Mouse (Mus musculus): ENCODE data around the gene Hoxb7. TPM values are rescaled to one million over a fixed set of nuclear protein-coding genes. Genes with fewer than 3 reads are reported as not detected.

Gene Hoxb7
- total RNA-seq, 2 experiments from 2014 or later: not detected

DNA sequence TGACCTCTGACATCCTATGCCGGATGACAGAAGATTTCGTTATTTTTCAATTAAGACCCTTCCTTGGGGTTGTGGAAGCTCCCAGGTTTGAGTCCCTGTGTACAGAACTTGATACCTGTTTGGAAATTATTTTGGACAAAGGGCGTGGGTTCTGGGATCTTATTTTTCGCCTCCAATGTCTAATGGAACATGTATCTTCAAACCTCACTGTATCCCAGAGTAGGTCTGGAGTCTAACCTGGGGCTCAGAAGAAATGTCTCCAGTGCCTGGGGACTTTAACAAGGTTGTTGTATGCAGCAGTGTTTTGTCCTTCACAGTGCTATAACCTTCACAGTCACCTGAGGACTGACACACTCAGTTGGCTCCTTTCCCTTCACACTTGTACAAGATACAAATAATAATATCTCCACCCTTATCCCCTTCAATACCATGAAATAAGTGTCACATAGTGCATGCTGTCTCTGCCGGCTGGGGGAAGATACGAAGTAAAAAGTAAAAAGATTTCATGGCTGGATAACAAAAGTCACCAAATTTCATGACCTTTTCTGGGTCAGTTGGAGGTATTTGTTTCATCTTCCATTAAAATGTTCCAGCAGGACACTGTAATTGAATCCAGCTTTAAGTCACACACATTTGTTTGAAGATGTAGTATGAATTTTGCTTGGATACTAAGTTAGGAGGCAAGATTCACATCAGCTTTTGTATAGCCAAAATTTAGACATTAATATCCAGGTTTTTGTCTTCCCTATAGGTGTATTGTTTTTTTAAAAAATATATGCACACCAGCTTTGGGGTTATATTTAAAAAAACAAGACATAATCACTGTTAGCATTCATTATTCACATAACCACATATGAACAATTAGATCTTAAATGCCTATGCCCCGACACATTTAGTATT lies 19.2 kb upstream of the Hoxb7 start:
- no peak for DNase-seq
- intact Hi-C loops (cut with DNase I): no loop called here

DNA sequence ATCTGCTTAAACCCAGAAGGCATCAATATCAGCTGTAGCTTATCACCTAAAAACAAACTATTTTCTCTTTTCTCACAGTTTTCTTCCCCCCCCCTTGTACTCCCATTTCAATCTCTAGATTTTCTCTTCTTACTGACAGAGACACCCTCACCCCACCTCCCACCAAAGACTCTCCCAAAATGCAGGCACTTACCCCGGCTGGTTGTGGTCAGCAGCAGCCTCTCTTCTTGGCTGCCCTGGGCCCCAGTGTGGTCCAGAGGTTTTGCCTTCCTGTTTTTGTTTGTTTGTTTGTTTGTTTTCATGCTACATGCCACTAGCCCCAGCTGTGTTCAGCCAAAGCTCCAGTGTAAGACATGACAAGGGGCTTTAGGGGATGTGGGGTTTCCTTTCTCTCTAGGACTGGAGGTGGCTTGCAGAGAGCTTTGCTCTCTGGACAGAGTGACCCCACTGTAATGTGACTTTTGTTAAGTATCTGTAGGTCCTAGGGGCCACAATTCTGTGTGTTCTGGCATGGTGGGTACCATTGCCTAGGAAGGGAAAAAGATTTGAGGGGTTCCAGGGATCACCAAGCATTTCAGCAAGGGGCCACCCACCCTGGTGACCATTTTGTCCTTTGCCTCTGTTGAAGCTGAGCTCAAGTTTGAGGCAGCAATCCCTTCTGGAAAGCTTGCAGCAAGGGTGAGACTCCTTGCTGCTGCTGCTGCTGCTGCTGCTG lies 18.2 kb upstream of the Hoxb7 start:
- no peak for DNase-seq
- intact Hi-C loops (cut with DNase I): no loop called here

DNA sequence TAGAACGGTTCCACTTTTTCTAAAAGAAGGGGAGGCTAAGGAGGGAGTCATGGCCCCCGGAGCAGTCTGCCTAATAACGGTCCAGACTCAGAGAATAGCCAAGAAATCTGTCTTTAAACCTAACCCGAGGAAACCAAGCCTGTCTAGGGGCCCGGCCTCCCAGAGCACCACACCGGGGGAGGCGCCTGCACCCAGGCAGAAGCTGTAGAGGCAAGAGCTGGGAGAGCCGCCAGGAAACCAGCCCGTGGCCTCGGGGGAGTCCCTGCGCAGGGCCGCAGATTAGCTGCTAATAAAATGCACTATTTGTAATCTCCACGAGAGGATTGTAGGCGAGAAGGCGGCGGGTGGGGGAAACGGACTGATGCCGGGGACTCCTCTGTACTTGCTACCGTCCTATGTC lies 16.6 kb upstream of the Hoxb7 start:
- no peak for DNase-seq
- intact Hi-C loops (cut with DNase I): loop anchor here (10.0 kb wide), 1 partner anchor 265 kb away; the partner anchor contains the start of gene Igf2bp1

DNA sequence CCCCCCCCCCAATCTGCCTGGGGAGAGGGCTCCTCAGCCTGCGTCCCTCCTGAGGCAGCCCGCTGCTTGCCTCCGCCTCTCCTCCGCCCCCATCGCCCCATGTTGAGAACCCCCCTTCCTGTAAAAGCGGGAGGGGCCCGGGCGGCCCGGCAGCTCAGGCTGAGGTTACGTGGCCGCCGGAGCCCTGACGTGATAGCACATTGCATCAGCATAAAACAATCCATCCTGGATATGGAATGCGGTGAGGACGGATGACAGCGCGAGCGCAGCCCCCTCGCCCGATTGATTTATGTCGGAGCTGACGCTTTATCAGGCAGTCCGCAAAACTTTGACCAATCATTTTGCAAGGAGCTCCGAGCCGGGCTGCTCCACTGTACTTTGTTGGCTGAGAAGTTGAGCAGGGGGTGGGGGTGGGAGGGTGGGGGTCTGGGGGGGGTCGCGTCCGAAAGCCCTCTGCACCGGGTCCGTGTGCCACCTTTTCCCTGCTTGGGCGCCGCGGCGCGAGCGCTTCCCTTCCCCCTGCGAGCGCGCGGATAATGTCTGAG lies 15.4 kb upstream of the Hoxb7 start, which contains the start of gene Hoxb9:
Gene Hoxb9, plus strand, starts transcription at position 462 of the 545 bp plus-strand sequence.
- intact Hi-C loops (cut with DNase I): loop anchor here (10.0 kb wide), 1 partner anchor 266 kb away; the partner anchor contains the start of gene Igf2bp1
- DNase-seq: no peak

DNA sequence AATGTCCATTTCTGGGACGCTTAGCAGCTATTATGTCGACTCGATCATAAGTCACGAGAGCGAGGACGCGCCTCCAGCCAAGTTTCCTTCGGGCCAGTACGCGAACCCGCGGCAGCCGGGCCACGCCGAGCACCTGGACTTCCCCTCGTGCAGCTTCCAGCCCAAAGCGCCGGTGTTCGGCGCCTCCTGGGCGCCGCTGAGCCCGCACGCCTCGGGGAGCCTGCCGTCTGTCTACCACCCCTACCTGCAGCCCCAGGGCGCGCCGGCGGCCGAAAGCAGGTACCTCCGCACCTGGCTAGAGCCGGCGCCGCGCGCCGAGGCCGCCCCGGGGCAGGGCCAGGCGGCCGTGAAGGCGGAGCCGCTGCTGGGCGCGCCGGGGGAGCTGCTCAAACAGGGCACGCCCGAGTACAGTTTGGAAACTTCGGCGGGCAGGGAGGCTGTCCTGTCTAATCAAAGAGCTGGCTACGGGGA lies 14.8 kb upstream of the Hoxb7 start:
- DNase-seq: no peak
- intact Hi-C loops (cut with DNase I): loop anchor here (10.0 kb wide), 1 partner anchor 267 kb away; the partner anchor contains the start of gene Igf2bp1

DNA sequence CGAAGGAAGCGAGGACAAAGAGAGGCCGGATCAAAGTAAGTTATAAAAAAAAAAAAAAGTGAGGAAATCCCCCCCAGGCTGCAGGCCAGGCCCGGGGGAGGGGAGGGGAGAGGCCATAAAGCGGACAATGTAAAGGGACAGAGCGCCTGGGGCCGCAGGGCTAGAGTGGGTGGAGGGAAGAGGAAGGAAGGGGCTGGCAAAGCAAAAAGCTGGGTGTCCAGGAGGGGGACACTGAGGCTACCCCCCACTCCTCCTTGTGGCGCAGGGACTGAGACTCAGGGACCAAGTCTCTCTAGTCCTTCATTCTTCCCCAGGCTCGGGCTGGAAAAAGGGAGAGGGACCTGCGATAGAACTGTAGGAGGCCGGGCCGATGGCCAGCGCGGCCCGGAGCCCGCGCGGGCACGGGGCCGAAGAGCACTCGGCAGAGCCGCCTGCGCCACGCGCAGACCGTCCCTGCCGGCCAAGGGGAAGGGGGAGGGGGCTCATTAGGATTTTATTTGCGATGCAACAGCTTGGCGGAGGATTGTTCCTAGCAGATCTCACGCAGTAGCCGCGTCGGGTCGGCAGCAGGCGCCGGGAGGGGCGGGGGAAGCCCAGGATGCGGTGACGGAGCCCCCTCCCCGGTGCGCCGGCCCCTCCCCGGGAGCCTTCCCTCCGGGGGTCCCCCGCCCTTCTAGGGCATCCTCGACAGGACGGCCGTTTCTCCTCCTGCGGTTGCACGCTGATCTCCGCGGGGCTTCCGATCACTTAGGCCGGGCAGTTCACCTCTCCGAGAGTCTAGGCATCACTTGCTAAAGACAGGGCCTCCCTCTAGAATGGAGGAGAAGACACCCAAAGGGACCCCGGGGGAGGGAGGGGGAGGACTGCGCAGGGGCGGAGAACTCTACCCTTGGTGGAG lies 14.2 kb upstream of the Hoxb7 start:
- no peak for DNase-seq
- intact Hi-C loops (cut with DNase I): loop anchor here (10.0 kb wide), 1 partner anchor 267 kb away; the partner anchor contains the start of gene Igf2bp1

DNA sequence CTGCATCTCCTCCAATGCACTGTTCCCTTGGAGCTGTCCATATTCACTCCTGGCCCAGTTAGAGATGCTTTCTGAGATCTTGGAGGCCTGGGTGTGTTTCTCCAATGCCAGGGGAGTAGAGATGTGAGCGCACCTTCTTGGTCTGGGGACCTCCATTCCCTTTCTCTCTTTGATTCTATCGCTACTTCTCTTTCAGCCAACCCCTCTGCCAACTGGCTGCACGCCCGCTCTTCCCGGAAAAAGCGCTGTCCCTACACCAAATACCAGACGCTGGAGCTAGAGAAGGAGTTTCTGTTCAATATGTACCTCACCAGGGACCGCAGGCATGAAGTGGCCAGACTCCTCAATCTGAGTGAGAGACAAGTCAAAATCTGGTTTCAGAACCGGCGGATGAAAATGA lies 12.0 kb upstream of the Hoxb7 start:
- no peak for DNase-seq
- intact Hi-C loops (cut with DNase I): loop anchor here (10.0 kb wide), 1 partner anchor 270 kb away; the partner anchor contains the start of gene Igf2bp1

DNA sequence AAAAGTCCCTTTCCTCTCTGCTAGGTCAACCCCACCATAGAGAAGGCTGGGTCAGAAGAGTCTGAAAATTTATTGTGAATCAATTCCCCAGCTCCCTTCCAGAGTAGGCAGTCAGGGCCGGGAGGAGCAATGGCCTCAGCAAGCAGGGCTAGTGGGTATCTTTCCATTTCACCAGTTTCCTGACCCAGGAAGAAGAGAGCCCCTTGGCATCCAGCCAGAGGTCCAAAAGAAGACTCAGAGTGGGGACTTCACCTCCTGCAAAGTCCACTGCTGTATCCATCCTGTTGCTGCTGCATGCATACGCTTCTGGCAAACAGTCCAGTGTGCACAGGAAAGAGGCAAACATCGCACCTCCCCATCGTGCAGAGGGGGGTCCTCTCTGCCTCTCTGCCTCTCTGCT lies 10.5 kb upstream of the Hoxb7 start:
- DNase-seq: no peak
- intact Hi-C loops (cut with DNase I): loop anchor here (5.0 to 10.0 kb wide), 2 partner anchors 271 to 396 kb away; partner anchors contain the start of gene Igf2bp1

DNA sequence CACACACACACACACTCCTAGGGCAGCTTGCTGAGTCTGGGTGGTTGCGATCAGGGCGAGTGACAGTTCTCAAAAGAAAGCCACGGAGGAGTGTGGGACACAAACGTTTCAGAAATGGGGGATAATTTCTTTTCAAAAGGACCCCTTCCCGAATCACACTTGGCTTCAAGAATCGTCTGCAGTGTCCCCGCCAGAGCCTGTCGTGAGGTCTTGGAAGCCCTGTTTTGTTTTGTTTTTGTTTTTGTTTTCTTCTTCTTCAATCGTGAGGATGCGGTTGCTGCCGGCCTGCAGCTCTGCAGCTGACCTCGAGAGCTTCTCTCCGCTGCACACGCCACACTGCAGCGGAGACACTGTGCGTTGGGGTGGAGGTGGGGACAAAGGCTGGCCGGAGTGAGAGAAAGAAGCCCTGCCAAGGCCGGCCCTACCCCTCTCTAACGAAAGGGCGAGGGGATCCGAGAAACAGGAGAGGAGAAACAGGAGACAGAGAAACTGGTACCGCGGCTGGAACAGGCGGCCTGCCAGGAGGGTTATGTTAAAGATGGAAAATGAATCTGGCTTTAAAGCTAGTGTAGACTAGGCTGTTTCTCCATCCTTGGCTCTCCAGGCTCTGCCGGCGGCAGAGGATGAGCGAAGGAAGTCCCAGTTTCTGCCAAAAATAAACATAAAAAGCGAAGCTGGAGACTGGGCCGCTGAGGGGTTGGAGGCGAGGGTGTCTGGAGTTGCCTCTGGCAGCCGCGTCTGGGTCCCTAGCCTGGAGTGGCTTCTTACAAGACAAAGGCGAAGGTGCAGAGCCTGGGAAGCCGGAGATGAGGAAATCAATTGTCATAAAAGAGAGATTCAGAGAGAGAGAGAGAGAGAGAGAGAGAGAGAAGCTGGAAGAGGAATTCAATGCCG lies 9.0 kb upstream of the Hoxb7 start:
- no peak for DNase-seq
- intact Hi-C loops (cut with DNase I): loop anchor here (1.0 to 10.0 kb wide), 6 partner anchors 17 to 583 kb away; partner anchors contain the start of gene Igf2bp1

DNA sequence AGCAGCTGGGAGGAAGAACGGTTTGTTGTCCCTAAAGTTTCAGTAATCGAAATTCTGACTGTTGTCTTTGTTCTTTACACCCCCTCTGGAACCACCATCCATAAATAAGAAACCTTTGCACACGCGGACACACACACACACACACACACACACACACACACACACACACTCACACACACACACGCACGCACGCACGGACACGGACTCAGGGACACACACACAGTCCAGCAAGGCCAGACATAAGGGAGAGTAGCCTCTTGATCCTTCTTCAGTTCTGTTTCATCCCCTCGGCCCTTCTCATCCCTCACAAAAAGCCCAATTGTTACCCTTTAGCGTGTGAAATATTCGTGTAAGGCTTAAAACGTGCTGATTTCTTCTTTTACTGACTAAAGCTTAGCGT lies 8.1 kb upstream of the Hoxb7 start:
- DNase-seq: no peak
- intact Hi-C loops (cut with DNase I): loop anchor here (2.0 to 10.0 kb wide), 5 partner anchors 16 to 582 kb away; partner anchors contain the start of gene Igf2bp1

DNA sequence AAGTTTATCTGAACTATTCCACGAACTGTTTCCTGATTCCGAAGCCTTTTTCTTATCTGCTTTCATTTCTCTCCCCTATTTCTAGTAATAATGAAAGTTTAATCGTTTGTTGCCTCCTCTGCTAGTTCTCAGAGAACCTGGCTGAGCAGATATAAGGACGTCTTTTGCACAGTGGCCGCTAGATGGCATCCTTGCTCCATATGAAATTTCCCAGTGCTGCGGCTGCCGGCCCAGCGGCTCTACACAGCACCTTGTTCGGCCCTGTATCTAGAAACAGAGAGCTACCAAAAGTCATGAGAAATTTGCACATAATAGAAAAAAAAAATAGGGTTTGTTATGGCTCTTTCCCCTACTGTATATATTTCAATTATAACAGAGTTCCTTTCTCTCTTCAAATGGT lies 7.7 kb upstream of the Hoxb7 start:
- intact Hi-C loops (cut with DNase I): loop anchor here (1.0 to 10.0 kb wide), 6 partner anchors 16 to 582 kb away; partner anchors contain the start of gene Igf2bp1
- peak; percentile 89 to 90 for DNase-seq

DNA sequence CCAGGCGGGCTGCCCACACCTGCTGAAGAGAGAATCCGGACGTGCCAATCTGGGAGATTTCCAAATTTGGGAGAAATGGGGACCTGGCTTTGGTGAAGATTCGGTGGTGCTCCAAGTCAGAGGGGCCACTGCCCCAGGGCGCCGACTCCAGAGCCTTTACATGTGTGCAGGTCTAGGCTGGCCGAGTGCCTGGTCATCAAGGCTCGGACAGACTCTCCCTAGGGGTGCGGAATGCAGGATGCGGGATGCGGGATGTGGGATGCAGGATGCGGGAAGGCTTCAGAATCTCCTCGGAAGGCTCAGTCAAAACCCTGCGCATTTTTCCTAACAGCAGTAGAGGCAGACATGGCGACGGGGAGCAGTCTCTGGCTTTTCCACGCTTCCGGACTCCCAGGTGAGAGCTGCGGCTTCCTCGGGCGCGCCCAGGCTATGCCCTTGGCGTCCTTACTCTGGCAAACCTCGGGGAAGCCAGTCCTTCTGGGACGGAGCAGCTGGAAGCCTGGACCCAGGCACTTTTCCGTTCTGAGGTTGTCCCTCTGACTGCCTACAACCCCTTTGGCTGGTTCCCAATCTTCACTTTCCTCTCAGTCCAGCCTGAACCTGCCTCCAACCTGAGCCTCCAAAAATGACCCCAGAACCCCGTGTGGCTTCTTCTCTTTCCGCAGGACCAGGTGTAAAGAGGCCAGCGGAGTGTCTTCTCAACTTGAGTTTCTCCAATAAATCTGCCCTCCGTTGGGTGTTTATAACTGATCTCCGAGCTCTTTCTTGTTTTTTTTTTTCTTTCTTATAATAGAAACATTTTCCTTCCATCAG lies 6.8 kb upstream of the Hoxb7 start:
- no peak for DNase-seq
- intact Hi-C loops (cut with DNase I): loop anchor here (1.0 to 10.0 kb wide), 6 partner anchors 15 to 581 kb away; partner anchors contain the start of gene Igf2bp1

DNA sequence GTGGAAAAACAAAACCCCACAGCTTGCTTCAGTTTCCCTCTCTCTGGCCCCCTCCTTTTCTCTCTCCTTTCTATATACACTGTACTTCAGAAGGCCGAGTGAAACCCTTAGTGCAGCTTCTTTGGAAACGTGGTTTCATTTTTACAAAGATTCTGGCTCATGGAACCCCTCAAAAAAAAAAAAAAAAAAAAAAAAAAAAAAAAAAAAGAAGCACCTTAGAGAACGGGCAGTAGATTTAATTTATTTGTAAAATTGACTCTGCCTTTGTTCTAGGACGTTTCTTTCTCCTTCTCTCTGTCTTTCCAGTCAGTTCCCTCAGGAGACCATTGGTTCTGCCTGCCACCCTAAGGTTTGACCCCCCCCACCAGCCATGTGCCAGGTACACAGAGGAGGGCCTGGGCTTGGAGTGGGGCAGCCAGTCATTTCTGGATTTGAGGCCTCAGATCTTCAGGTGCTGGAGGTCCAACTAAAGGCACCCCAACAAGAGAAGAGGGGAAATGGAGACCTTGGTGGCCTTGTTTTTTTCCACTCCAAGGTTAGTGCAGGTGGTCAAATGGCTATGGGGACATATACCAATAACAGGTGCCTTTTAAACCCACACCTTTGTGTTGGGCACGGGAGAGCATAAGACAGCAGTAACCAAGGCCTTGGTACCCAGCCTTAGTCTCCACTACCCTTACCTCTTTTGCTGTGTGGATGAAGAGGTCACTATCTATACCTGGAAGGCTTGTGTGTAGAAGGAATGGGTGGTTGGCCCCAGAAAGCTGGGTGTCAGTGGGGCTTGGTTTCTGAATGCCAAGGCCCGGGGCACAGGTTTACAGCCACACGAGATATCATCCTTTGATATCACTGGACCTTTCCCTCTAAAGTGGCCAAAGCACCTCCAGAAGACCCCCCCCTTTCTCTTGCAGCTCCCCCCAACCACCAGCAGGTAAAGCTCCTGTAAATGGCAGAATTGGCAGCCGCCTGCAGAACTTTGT lies 5.7 kb upstream of the Hoxb7 start:
- intact Hi-C loops (cut with DNase I): no loop called here
- no peak for DNase-seq

DNA sequence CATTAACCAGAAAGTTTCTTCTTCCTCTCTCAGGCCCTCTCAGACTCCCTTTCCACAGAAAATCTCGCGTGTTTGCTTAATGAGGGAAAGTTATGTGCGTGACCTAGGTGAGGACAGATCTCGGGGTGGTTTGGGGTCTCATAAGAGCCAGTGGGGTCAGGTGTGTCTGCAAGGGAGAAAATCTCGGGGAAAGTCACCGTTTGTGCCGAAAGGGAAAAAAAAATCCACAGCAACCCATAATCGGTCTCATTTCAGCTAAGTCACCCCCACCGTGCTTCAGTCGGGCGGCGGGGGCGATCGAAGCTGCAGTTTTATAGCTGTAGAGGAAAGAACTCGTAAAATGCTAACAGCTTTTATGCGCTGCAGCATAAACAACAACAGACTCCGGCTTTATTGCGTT lies 5.0 kb upstream of the Hoxb7 start:
- intact Hi-C loops (cut with DNase I): no loop called here
- DNase-seq: no peak

DNA sequence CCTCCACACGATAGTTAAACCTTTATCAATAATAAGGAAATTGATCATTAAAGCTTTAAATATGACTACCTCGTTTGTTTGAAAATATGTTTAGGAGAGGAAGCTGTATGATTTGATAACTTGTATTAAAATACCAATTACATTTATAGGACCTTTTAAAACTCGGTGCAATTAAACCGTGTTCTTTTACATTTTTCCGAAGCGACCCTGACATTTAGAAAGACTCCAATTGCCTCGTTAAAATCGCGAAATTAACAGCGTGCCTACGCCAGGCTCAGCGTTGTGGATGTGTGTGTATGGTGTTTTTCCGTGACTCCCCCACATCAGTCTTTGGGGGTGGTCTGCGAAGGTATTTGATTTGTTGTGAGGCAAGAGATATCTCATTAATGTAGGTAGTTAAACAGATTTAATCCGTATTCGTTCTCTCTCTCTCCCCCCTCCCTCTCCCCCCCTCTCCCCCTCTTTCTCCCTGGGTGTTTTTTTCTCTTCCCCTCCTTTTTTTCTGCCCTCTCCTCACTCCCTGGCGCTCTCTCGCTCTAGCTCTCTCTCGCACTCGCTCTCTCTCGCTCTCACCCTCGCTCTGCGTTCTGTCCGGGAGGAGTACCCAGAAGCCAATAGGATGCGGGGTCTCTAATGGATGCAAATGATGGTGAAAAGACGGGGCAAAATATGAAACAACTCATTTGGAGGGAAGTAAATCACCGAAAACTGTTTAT lies 4.4 kb upstream of the Hoxb7 start, which contains the start of gene Hoxb8:
Gene Hoxb8, plus strand, starts transcription at position 51 of the 716 bp plus-strand sequence.
- intact Hi-C loops (cut with DNase I): no loop called here

More for the DNA sequence above, 4.4 kb upstream of the Hoxb7 start, which contains the start of gene Hoxb8:
- no peak for DNase-seq

Measured in heart, postnatal 10 days (tissue).